Mouse (Mus musculus): ENCODE measurements around the gene Cracr2b. TPM values are rescaled to one million over a fixed set of nuclear protein-coding genes. Genes with fewer than 3 reads are reported as not detected.

The Cracr2b gene
- polyA plus RNA-seq, 1 experiment from 2014 or later, result 15.1 TPM

DNA sequence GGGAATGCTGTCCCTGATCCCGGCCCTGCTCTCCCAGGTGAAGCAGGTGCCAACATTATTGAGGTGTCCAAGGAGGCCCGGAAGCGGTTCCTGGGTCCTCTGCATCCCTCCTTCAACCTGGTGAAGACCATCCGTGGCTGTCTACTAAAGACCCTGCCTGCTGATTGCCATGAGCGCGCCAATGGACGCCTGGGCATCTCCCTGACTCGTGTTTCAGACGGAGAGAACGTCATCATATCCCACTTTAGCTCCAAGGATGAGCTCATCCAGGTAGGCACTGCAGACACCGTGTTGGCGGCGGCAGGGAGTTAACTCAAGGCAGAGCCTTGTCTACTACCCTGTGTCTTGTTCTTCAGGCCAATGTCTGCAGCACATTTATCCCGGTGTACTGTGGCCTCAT lies 3.7 kb upstream of the Cracr2b start:
- no peak overlapping the region for H3K27ac ChIP-seq (ENCODE audit: low read depth)
- no peak overlapping the region for H3K9ac ChIP-seq
- H3K4me3 ChIP-seq (ENCODE audit: low read depth, low read length), result no peak overlapping the region
- WGBS, result 89% methylated on average over 14 of the region's 14 CpGs
- H3K9me3 ChIP-seq (ENCODE audit: low read depth, low read length), result no peaks in the 10 kb centered on the region
- H3K27me3 ChIP-seq (ENCODE audit: insufficient read depth, low read length), result peaks cover 22% of the 10 kb centered on the region
- DNase-seq, result no peak
- H3K36me3 ChIP-seq (ENCODE audit: insufficient read depth), result peaks cover 12% of the 10 kb centered on the region; the same call in 1 of the 2 replicates
- no peak for ATAC-seq (ENCODE audit: insufficient read depth)
- TF ChIP-seq CTCF (IDR thresholded peaks at IDR 0.05; ENCODE audit: low read depth), result no peak
- H3K4me2 ChIP-seq, result no peak overlapping the region
- H3K4me1 ChIP-seq (ENCODE audit: insufficient read depth), result peaks cover 8% of the 10 kb centered on the region; the same call in 1 of the 2 replicates

DNA sequence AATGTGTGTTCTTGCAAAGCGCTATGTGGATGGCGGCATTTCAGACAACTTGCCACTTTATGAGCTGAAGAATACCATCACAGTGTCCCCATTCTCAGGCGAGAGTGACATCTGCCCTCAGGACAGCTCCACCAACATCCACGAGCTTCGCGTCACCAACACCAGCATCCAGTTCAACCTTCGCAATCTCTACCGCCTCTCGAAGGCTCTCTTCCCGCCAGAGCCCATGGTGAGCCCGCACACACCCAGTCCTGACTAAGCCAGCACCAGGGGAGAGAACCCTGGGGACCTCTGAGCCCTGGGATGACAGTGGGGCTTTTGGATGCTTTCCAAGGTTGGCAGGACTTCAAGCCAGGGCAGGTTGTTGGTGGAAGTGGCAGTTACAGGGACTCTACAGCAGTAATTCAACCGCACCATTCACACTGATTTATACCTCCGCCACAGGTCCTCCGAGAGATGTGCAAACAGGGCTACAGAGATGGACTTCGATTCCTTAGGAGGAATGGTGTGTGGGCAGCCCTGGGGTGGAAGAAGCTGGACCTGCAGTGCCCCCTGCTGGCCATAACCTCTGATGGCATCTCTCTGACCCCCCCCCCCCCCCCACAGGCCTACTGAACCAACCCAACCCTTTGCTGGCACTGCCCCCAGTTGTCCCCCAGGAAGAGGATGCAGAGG lies 2.8 kb upstream of the Cracr2b start:
- peaks cover 8% of the 10 kb centered on the region; the same call in 1 of the 2 replicates for H3K4me1 ChIP-seq (ENCODE audit: insufficient read depth)

DNA sequence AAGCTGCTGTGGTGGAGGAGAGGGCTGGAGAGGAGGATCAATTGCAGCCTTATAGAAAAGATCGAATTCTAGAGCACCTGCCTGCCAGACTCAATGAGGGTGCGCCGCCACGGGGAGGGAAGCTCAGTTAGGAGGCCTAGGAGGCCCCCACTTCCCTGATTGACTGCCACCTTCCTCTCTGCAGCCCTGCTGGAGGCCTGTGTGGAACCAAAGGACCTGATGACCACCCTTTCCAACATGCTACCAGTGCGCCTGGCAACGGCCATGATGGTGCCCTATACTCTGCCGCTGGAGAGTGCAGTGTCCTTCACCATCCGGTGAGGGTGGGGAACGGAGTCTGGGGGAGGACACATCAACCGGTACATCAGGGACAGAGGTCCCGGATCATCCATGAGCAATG lies 2.2 kb upstream of the Cracr2b start:
- H3K36me3 ChIP-seq (ENCODE audit: insufficient read depth), result peaks cover 11% of the 10 kb centered on the region; the same call in 1 of the 2 replicates
- no peak overlapping the region for H3K4me3 ChIP-seq (ENCODE audit: low read depth, low read length)
- no peak overlapping the region for H3K4me2 ChIP-seq
- no peak overlapping the region for H3K27ac ChIP-seq (ENCODE audit: low read depth)
- H3K27me3 ChIP-seq (ENCODE audit: insufficient read depth, low read length), result peaks cover 36% of the 10 kb centered on the region
- H3K9me3 ChIP-seq (ENCODE audit: low read depth, low read length), result no peaks in the 10 kb centered on the region
- H3K4me1 ChIP-seq (ENCODE audit: insufficient read depth), result peaks cover 8% of the 10 kb centered on the region; the same call in 1 of the 2 replicates
- WGBS, result 92% methylated on average over 11 of the region's 11 CpGs
- H3K9ac ChIP-seq, result no peak overlapping the region
- ATAC-seq (ENCODE audit: insufficient read depth) (no peak), DNase-seq (no peak)
- TF ChIP-seq CTCF (IDR thresholded peaks at IDR 0.05; ENCODE audit: low read depth), result no peak

More for the DNA sequence above, 2.8 kb upstream of the Cracr2b start:
- Histone ChIP-seq H3K36me3 (ENCODE audit: insufficient read depth) (peaks cover 11% of the 10 kb centered on the region; the same call in 1 of the 2 replicates), H3K4me2 (no peak overlapping the region), H3K27ac (ENCODE audit: low read depth) (no peak overlapping the region), H3K27me3 (ENCODE audit: insufficient read depth, low read length) (peaks cover 31% of the 10 kb centered on the region), H3K4me3 (ENCODE audit: low read depth, low read length) (no peak overlapping the region), H3K9me3 (ENCODE audit: low read depth, low read length) (no peaks in the 10 kb centered on the region), H3K9ac (no peak overlapping the region)
- TF ChIP-seq CTCF (IDR thresholded peaks at IDR 0.05; ENCODE audit: low read depth), result peak; percentile 67
- DNase-seq, result peak; percentile 57
- no peak for ATAC-seq (ENCODE audit: insufficient read depth)
- WGBS, result 72% methylated on average over 15 of the region's 15 CpGs

DNA sequence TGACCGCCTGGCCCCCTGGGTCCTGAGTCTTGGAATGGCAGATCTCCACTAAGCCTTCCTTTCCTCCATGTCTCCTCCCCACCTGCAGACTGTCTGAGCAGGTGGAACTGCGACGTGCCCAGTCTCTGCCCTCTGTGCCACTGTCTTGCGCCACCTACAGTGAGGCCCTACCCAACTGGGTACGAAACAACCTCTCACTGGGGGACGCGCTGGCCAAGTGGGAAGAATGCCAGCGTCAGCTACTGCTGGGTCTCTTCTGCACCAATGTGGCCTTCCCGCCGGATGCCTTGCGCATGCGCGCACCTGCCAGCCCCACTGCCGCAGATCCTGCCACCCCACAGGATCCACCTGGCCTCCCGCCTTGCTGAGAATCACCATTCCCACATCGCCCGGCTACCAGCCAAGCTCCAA lies 1.6 kb upstream of the Cracr2b start:
- Histone ChIP-seq H3K4me1 (ENCODE audit: insufficient read depth) (peaks cover 8% of the 10 kb centered on the region; the same call in 1 of the 2 replicates), H3K9ac (no peak overlapping the region), H3K4me2 (no peak overlapping the region), H3K27me3 (ENCODE audit: insufficient read depth, low read length) (peaks cover 43% of the 10 kb centered on the region), H3K4me3 (ENCODE audit: low read depth, low read length) (no peak overlapping the region), H3K9me3 (ENCODE audit: low read depth, low read length) (no peaks in the 10 kb centered on the region), H3K27ac (ENCODE audit: low read depth) (no peak overlapping the region), H3K36me3 (ENCODE audit: insufficient read depth) (peaks cover 11% of the 10 kb centered on the region; the same call in 1 of the 2 replicates)
- no peak for TF ChIP-seq CTCF (IDR thresholded peaks at IDR 0.05; ENCODE audit: low read depth)
- 87% methylated on average over 17 of the region's 17 CpGs for WGBS
- DNase-seq (no peak), ATAC-seq (ENCODE audit: insufficient read depth) (no peak)

DNA sequence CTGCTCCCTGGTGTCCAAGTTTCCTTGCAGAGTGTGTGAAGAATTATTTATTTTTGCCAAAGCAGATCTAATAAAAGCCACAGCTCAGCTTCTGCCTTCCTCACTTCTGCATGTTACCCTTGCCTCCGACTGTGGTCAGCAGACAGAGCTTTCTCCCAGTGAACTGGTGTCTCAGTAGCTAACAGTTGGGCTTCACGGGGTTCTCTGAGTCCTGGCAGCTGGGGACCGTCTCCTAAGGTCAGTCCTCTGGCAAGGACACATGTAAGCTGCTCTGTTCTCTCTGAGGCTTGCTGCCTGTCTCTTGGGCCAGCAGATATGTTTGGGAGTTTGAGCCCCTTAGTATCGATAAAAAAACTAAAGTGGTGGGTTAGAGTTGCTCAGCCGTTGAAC lies 898 bp upstream of the Cracr2b start:
- WGBS, result 32% methylated on average over 5 of the region's 5 CpGs
- TF ChIP-seq CTCF (IDR thresholded peaks at IDR 0.05; ENCODE audit: low read depth), result no peak
- DNase-seq (no peak), ATAC-seq (ENCODE audit: insufficient read depth) (no peak)
- Histone ChIP-seq H3K4me1 (ENCODE audit: insufficient read depth) (peaks cover 14% of the 10 kb centered on the region), H3K27me3 (ENCODE audit: insufficient read depth, low read length) (peaks cover 49% of the 10 kb centered on the region), H3K27ac (ENCODE audit: low read depth) (no peak overlapping the region), H3K9ac (no peak overlapping the region), H3K4me2 (no peak overlapping the region), H3K9me3 (ENCODE audit: low read depth, low read length) (no peaks in the 10 kb centered on the region), H3K36me3 (ENCODE audit: insufficient read depth) (peaks cover 11% of the 10 kb centered on the region; the same call in 1 of the 2 replicates), H3K4me3 (ENCODE audit: low read depth, low read length) (no peak overlapping the region)

DNA sequence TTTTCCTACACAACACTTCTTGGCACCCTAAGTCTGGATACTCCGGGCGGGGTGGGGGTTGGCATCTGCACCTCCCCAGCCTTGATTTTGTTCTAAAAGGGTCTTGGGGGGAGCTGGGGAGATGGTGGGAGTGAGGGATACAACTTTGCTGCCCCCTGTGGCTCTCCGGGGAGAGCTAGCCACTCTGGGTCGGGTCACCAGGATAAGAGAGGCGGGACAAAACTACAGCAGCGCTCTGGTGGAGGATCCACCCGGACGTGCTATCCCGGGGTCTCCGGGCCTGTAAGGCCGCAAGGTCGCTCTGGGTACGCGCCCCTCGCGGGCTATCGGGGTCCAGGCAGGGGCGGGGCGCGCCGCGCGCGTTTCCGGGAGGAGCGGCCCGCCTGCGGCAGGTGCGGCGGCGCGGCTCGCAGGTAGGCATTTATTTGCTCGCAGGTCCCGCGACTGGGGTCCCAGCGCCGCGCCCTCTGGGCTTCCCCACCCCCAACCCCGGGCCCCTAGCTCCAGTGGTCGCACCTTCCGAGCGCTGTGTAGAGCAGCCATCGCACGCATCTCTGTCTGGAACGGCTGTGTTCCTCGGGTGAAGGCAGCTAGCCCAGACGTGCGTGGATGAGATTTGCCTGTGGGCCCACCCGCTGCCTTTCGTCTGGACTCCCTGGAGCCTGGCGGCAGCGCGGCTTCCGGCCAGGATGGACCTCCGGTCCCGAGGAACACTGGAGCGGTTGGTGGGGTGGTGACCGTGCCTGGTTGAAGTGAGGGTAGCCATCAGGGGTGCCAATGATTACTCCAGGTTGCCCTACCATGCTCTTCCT lies 833 bp downstream of the Cracr2b start:
- ATAC-seq (ENCODE audit: insufficient read depth) (no peak), DNase-seq (peak; percentile 37)
- Histone ChIP-seq H3K4me1 (ENCODE audit: insufficient read depth) (peaks cover 7% of the 10 kb centered on the region), H3K4me2 (peak overlapping the region; percentile 76), H3K27me3 (ENCODE audit: insufficient read depth, low read length) (peaks cover 63% of the 10 kb centered on the region), H3K36me3 (ENCODE audit: insufficient read depth) (peaks cover 11% of the 10 kb centered on the region; the same call in 1 of the 2 replicates), H3K9me3 (ENCODE audit: low read depth, low read length) (no peaks in the 10 kb centered on the region), H3K9ac (peak overlapping the region; percentile 58), H3K4me3 (ENCODE audit: low read depth, low read length) (peak overlapping the region; percentile 45), H3K27ac (ENCODE audit: low read depth) (0 out of 2 replicates have a peak overlapping the region, but pooled peaks have one; percentile 18)
- peak; percentile 44 for TF ChIP-seq CTCF (IDR thresholded peaks at IDR 0.05; ENCODE audit: low read depth)
- 1% methylated on average over 56 of the region's 59 CpGs for WGBS

DNA sequence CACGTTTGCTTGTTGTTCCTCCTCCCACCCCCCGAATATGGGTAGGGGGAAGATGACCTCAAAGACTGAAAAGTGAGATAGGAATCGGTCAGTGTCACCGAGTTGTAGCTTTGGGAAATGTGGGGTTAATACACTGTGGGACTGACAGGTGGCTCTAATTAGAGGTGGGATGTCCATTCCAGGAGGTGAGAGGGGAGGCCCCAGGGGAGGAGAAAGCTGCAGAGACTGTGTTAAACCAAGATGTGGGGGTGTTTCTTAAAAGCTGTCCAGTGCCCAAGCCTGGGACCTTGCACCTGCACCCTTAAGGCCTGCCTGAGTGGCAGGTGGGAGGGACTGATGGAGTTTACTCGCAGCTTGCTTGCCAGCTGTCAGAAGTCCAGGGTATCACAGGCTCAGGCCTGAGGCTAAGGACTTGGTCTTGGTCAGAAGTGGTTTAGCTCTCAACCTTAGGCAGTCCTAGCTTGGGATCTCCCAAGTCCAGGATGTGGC lies 1.5 kb downstream of the Cracr2b start:
- Histone ChIP-seq H3K27ac (ENCODE audit: low read depth) (no peak overlapping the region), H3K4me1 (ENCODE audit: insufficient read depth) (peaks cover 11% of the 10 kb centered on the region), H3K27me3 (ENCODE audit: insufficient read depth, low read length) (peaks cover 62% of the 10 kb centered on the region), H3K9me3 (ENCODE audit: low read depth, low read length) (no peaks in the 10 kb centered on the region), H3K4me2 (peak overlapping the region; percentile 76), H3K36me3 (ENCODE audit: insufficient read depth) (peaks cover 11% of the 10 kb centered on the region; the same call in 1 of the 2 replicates), H3K4me3 (ENCODE audit: low read depth, low read length) (peak overlapping the region; percentile 45), H3K9ac (peak overlapping the region; percentile 58; the same call in 1 of the 2 replicates)
- no peak for ATAC-seq (ENCODE audit: insufficient read depth)
- DNase-seq, result no peak
- 8% methylated on average over 5 of the region's 5 CpGs for WGBS
- no peak for TF ChIP-seq CTCF (IDR thresholded peaks at IDR 0.05; ENCODE audit: low read depth)

Measured in lung, embryonic 14.5 days (tissue).